Mouse (Mus musculus) lung, adult 2 months (tissue): ENCODE data around the gene Pole4.

Experiments
- CTCF ChIP-seq: fragments of 200-500 bp; IDR thresholded peaks from 2 replicates; pipeline ENCODE4 v1.5.1; 2011; ENCODE audit warnings: mild to moderate bottlenecking, low read length, control low read depth; ENCODE audit not compliant: insufficient read depth
- POLR2A ChIP-seq: fragments of 200-500 bp; IDR thresholded peaks from 2 replicates; pipeline ENCODE4 v1.6.1; 2011; ENCODE audit warnings: low read depth, mild to moderate bottlenecking, control low read depth, low read length, borderline replicate concordance; ENCODE audit errors: extremely low read depth

DNA sequence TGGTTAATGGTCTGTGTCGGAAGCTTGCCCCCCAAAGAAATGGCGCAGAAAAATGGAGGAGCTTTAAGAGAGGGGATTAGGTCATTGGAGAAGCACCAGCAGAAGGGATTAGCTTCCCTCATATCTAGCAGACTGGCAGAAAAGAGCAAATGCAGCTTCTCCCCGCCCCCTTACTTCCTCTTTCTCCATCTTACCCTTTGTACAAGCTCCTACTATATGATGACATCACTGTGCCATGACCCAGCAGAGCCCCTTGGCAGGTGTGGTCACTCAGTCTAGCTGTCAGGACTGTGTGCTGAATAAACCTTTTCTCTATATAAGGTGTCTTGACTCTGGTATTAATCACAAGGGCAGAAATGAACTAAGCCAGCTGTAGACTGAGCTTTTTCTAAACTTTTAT, 10.5 kb upstream of the Pole4 start:
- TF ChIP-seq CTCF: no peak
- TF ChIP-seq POLR2A: no peak
